Mouse (Mus musculus): ENCODE data around the gene Tomm22. TPM values are rescaled to one million over a fixed set of nuclear protein-coding genes. Genes with fewer than 3 reads are reported as not detected.

Gene Tomm22
- total RNA-seq, 2 experiments from 2014 or later, result 102 to 112 TPM

DNA sequence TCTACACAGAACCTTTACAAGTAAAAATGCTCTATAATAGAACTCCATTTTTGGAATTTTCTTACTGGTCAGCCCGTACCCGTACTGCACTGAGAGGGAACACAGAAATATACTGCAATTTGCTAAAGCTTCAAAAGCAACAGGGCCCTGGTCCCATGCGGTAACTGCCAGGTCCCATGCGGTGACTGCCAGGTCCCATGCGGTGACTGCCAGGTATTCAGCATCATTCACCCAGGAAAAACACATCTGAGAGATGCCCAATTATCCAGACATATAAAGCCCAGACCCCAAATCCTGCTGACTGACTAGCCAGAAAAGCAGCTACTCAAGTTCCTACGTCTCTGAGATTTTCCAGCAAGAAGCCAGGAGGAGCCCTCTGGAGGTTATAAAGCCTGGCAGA is 14.0 kb downstream of the Tomm22 start:
- no peak for DNase-seq (ENCODE audit: low spot score in 2 of 2)

DNA sequence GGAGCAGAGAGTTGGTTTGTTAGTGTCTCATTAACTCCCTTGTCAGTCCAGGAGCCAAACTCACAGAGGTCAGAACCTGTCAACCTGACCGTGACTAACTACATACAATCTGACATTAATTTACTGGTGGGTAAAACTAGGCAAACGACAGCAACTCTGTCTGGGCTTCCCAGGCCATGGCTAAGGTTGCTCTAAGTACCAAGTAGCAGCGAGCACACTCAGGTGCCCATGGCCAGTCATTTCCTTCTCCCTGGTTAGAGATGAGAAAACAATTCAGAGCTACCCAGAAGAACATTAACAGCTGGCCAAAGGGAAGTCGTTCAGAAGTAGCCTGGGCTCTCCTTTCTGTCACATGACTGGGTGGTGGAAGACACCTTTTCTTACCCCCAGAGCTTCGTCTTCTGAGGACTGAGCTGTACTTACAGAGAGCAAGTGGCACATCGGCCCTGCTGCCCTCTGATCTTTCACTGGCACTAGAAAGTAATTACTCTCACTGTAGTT is 14.5 kb downstream of the Tomm22 start:
- no peak for DNase-seq (ENCODE audit: low spot score in 2 of 2)

DNA sequence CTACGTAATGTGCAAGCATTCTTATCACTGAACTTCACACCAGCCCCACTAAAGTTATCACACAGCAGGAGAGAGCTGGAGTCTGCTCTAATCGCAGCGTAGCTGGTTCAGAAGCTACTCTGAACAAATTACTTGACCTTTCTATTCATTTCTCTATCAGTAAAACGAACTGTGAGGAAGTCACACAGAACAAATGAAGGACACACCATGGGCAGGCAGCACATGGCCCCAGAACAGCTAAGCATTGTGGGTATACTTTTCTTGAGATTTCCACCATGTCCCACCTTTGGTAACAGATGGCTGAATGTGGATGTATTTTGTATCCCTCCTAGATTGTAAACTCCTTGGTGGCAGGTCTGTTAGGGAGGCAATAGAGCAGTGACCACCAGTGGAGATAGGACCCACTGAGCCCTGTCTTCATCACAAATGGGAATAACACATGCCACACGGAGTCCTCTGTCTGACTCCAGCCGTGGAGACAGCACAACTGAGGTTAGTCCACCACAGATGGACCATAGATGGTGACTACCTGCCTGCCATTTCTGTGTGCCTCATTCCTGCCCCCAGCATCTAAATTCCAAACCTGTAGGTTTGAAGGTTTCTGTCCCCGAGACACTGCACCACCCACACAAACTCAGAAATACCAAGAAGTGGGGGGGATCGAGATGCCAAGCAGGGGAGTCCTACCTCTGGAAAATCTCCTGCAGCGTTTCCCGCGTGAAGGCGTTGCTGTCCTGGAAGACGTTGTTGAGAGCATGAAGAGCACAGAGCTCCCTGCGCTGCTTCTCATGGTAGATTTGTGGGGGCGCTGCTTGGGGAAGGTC is 15.6 kb downstream of the Tomm22 start:
- DNase-seq (ENCODE audit: low spot score in 2 of 2), result no peak

DNA sequence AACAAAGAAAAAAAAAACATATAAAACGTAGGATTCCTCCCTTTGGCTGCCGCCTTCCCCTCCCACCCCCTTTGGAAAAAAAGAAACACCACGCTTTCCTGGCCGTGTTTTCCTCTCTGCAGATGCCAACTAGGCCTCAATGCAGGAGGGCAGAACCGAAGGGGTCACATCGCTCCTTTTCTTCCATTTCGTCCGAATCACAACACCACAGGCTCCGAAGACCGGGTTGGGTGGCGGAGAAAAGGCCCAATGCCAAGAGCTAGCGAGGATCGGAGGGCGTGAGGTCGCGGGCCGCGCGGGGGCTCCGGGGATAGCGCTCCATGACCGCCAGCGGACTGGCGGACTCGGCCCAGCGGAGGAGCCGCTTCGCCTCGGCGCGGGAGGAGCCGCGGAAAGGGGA is 16.5 kb downstream of the Tomm22 start:
- DNase-seq (ENCODE audit: low spot score in 2 of 2), result no peak

DNA sequence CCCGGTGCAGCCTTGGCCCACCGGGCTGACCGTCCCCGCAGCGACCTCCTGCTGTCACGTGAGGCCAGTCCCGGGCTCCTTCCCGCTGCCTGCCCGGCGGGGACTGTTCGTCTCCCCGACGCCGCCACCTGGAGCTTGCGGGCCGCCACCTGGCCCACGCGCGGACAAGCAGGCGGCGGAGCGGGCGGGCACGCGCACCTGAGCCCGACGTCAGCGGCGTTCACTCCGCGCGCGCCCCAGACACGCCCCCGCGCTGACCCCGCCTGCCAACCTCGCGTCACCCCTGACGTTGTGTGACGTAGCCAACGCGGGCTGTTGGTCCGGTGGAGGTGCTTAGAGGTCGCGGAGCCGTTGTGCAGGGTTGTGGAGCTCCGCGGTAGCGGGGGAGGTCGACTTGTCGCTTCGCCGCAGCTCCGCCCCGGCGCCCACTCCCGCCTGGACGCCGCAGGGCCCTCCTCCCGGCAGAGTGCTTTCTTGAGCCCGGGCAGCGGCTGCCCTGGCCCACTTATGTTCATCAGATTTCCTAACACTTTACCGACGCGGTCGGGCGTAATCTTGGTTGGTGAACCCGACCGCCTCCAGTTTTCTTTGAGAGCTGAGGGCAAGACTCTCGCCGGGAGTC is 17.1 kb downstream of the Tomm22 start, which contains the start of gene Josd1:
Gene Josd1, minus strand, starts transcription at position 274 of the 622 bp plus-strand sequence.
- DNase-seq (ENCODE audit: low spot score in 2 of 2), result peak; percentile 98 to 99

DNA sequence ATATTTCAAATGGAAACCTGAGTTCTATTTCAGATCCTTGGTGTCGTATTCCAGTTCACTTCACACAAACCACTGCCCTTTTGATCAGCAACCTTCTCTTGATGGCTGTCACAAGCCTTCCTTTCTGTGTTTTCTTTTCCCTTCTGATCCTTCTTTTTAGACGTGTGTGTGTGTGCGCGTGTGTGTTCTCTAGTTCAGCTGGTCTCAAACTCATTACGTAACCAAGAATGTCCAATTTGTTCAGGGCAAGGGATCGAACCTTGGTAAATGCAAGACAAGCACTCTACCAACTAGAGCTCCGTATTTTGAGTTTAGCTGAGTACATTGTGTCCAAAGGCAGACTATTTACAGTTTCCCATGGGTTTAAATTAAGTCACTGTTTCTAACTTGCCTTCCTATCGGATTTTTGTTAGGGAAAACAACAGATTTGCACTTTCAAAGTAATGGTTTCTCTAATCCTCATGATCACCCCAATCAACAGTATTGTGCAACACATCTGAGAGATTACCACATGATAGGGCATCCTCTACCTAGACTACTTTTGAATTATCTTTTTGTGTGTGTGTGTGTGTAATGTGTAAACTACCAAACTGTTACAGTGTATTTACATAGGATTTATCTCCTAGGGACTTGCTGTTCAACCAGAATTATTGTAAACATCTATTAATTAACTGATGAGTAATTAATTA is 17.8 kb downstream of the Tomm22 start:
- no peak for DNase-seq (ENCODE audit: low spot score in 2 of 2)

DNA sequence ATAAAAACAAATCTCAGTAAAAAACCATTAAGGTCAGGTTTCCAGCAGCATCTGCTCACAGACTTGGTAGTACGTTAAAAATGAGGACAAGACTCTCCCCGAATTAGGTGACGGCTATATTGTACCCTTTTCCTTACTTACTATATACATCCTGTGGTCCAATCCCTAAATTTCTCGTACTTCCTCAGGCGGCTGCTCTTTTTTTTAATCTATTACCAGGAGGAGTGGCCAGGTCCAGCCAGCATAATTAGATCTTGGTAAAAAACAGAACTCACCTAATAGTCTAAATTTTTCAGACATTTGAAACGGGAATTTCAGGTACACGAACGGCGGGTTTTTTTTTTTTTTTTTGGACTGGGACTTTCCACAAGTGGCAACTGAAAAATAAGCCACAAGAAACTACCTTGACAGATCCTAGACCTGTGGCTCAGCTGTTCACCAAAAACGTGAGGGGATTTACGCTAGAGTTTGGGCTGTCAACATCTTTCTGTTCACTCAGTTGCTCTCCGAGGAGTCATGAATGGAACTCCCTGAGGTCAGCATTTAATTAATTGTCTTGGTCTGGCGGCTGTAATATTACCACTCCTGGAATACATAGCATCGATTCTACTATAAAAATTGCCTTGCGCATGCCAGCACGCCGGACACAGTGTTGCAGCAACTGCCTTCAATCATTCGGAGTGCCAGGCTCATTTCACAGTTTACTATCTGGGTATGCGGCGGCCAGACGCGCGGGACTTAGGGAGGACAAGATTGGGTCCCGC is 19.2 kb downstream of the Tomm22 start:
- no peak for DNase-seq (ENCODE audit: low spot score in 2 of 2)

DNA sequence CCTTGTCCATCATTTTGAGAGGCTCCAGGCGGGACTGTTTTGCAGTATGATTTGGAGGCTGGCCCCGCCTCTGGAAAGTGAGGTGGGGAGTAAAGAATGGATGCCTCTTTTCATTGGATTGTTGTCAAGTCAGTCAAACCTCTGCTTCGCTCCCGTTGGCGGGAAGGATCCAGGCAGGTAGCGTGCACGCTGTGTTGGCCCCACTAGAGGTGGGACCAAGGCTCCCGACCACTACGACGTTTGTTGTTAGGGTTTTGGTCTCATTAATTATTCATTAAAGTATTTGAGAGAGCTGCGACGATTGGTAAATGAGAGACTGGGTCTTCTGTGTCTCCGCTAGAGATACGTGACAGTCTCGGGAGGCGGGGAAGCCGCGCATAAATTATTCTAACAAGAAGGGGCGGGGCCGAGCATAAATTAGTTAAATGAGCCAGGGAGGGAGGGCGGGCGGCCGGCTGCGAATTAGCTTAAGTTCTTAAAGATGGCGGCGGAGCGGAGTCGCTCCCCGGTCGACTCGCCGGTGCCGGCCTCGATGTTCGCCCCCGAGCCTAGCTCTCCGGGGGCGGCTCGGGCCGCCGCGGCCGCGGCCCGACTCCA is 19.9 kb downstream of the Tomm22 start, which contains the start of gene Gtpbp1:
Gene Gtpbp1, plus strand, starts transcription at position 420 of the 597 bp plus-strand sequence.
- peak; percentile 86 to 88 for DNase-seq (ENCODE audit: low spot score in 2 of 2)

DNA sequence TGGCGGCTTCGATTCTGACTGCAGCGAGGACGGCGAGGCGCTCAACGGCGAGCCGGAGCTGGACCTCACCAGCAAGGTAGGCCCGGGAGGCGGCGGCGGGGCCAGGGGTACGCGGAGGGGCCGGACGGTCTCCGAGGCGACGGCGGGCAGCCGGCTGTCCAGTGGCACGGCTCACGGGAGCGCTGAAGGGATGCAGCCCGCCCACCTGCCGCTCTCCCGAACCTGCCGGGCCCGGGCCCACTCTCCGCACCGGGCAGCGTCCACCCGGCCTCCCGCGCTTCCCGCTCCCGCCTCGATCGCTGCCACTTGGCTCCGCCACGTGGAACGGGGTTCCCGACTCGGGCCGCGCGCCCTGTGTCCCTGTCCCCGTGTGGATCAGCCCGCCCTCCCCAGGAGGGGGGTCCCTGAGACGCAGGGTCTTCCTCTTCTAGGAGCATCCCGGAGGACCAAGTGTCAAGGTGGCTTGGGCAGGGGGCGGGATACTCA is 20.4 kb downstream of the Tomm22 start:
- peak; percentile 53 to 60 for DNase-seq (ENCODE audit: low spot score in 2 of 2)

DNA sequence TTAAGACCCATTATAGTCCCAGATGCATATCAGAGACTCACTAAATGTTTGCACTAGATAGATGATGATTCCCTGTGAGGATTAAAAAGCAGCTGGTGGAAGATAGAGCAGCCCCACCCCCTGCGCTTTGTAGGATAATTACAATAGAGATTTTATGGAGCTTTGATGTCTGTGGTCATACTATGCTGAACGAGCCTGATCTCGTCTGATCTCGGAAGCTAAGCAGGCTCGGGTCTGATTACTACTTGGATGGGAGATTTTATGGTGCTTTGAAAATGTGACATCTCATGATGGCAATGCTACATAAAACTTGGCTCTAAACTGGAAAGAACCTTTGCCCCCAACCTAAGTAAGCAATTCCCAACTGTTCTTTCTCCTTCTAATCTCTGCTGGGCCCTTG is 21.7 kb downstream of the Tomm22 start:
- DNase-seq (ENCODE audit: low spot score in 2 of 2), result no peak

DNA sequence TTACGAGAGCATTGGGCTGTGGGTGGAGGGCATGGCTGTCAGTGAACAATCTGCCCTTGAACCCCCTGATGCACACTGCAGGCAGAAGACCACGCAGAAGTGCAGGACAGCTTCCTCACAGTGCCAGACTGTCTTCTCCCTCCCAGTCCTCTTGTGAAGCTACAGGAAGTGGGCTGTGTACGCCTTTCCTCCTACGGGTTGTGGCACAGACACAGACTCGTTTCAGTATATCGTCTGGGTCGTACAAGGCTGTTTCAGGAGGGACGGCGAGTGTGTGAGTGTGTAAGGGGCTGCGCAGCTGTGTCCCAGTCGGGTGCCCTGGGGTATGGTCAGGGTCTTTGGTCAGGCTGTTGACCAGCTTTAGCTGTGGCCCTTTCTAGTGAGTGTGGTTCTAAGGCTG is 23.1 kb downstream of the Tomm22 start:
- no peak for DNase-seq (ENCODE audit: low spot score in 2 of 2)

DNA sequence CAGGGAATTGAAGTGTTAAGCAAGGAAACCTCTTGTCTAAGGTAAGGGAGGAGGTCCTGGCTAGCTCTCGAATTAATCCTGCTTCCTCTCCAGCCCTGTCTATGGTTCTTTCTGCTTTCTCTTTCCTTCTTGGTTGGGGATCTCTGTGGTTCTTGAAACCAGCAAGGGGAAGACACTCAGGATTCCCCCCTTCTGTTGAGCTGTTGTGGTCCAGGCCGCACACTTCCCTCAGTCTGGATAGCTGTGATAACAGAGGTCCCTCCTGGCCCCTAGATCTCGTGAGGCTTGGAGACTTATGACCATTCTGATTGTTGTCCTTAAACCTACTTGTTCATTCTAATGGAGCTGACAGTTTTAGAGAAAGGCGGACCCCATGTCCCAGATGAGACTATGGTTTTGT is 23.9 kb downstream of the Tomm22 start:
- no peak for DNase-seq (ENCODE audit: low spot score in 2 of 2)

DNA sequence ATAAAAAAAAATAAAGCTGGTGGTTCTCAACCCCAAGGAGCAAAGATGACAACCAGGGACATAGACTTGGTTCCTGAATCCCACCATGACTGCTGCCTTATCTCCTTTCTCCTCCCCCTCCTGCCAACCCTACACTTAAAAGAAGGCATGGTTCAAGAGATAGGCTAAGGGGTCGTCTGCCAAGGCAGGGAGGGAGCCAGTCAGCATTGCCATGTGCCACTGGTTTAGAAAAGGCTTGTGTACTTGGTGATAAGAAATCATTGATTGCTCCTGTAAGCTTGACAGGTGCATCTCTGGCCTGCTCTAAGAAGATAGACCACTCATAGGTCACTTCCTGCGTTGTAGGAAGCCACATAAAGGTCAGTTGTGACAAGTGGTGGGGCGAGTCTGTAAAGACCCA is 24.9 kb downstream of the Tomm22 start:
- DNase-seq (ENCODE audit: low spot score in 2 of 2), result no peak

DNA sequence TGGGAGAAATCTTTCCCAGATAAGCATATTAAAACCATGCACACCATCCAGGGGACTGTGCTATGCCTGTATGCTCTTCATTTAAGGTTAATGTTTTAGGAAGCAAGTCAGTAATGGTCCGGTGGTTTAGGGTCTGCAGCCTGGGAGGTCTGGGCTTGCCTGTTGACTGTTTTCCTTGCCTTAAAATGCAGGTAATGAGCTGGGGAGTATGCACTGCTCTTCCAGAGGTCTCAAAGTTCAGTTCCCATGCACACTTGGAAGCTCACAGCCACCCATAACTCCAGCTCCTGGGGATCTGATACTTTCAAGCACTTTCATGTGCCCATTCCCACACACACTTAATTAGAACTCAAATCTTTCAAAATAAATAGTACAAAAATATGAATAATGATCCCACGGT is 25.8 kb downstream of the Tomm22 start:
- DNase-seq (ENCODE audit: low spot score in 2 of 2), result no peak

DNA sequence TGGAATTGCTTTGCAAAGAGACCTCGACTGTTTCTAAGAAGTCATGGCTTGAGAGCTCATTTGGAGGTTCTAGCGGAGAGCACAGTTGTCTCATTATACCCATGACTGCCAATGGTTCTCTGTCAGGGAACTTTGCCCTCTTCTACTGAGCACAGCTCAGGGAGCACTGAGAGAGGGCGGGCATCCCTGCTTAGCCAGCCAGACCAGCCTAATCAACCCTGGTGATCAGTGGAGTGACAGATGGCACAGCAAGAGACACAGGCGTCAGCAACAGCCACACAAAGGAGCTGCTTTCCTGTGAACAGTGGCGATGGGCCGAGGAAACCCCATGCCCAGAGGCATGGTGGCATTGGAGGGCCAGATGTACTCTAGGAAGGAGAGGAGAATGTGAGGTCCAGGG is 26.4 kb downstream of the Tomm22 start:
- no peak for DNase-seq (ENCODE audit: low spot score in 2 of 2)

DNA sequence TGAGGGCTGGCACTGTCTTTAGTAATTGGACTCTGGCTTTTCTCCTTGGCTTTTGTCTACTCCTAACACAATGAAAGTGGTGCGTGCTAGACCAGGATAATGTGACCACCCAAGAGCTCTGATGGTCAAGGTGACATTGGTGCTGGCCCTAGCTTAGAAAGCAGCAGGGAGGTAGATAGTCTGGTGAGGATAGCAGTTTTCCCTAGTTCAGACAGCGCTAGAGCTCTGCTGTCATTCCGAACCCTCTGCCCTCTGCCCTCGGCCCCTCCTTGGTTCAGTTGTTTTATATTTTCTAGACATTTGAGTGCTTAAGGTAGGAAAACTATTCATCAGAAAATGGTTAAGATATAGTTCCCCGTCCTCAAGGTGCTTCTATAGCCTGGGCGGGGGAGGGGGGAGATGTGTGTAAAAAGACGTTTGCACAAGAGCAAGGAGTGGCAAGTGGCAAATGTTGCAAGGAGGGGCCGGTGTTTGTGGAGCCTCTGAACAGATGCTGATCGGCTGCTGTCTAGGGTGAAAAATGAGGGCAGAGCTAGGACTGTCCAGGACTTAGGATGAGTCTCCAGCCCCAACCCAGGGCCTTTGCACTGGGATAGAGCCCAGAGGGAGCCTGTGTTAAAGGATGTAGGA is 27.0 kb downstream of the Tomm22 start:
- no peak for DNase-seq (ENCODE audit: low spot score in 2 of 2)

DNA sequence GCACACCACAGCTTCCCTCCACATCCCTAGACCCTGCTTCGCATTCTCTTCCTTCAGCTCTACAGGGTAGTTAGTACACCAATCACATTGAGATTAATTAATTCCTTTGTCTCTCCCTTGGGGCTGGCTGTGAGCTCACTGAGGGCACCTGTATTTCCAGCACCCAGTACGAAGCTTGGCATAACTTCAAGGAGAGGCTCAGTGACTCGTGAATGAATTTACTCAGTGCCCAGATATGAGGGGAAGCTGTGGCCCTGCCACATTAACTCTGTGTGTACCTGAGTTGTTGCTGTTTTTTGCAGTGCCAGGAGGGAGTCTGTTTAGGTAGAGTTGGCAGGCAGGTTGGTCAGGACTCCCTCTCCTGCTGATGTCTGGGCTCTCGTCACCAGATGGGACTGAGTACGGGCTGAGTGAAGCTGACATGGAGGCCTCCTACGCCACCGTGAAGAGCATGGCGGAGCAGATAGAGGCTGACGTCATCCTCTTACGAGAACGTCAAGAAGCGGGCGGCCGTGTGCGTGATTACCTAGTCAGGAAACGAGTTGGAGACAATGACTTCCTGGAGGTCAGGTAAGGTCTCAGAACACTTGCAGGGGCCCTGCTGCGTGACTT is 36.0 kb downstream of the Tomm22 start:
- no peak for DNase-seq (ENCODE audit: low spot score in 2 of 2)

DNA sequence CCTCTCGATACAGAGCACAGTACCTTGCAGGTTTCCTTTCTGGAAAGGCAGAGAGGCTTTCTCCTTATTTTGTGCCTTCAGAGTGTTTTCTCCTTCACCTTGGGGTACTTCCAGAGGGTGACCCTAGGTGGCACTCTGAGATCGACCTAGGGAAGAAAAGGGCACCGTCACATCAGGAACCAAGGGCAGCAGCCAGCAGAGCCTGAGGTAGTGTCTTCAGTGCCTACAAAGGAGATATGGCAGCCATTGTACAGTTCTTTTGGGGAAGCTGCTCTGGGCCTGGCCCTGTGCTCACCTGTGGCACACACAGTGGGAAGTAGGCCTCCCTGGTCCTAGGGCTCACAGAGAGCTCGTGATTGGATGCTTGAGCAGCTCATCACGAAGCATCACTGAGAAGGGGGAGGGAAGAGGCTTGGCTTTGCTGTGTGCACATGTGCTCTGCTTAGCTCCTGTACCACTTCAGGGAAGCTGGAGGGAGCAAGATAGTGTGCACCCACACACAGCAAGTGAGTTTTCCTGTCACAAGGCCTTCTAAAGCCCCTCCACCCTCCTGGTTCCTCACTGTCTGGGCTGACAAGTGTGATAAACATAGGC is 37.7 kb downstream of the Tomm22 start:
- no peak for DNase-seq (ENCODE audit: low spot score in 2 of 2)

DNA sequence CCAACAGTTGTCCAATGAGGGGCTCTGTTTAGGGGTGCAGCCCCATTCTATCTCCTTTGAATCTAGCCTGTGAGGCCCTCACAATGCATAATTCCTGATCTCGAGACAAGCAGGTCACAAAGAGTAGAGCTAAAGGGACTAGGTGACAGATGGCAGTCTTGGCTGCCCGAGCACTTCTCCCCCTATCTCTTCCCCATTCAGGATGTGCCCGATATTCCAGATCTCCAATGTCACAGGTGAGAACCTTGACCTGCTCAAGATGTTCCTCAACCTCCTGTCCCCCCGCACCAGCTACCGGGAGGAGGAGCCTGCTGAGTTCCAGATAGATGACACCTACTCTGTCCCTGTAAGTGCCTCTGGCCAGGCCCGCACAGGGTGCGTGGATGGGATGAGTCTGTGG is 45.0 kb downstream of the Tomm22 start:
- no peak for DNase-seq (ENCODE audit: low spot score in 2 of 2)
